Mouse (Mus musculus) left cerebral cortex, adult 18-20 months (tissue): Measurements from ENCODE around the gene Ccdc54. TPM values are rescaled to one million over a fixed set of nuclear protein-coding genes. Genes with fewer than 3 reads are reported as not detected.

ENCODE experiments used
- DNase-seq, 2 experiments: peaks; one replicate each; pipeline ENCODE4 v3.0.0; 2021 to 2022; ENCODE audit warnings: low spot score in 2 of 2, mixed read lengths in 1 of 2
- long read RNA-seq, 2 experiments: library from polyadenylated mRNA; stranded (forward); transcript quantifications; one replicate each; pipeline ENCODE4 v2.0.0; 2021
- total RNA-seq, 2 experiments: library from RNA; stranded (reverse); gene quantifications; 2 replicates each; pipeline ENCODE4 v1.2.3; 2021

Ccdc54 gene
- not detected for total RNA-seq
- long read RNA-seq, experiment 1, result 0 reads
- long read RNA-seq, experiment 2, result 0 reads

- DNase-seq, result no peak
Measured at GRCm38 (mm10) chr16:50591054-50591453, at the start of gene Ccdc54. Gene Ccdc54 (minus strand): TSS chr16:50591154.

- no peak for DNase-seq
Measured at GRCm38 (mm10) chr16:50632585-50632984, 41.6 kb upstream of the Ccdc54 start.

GRCm38 (mm10) chr16:50615569-50615968 lies 24.6 kb upstream of the Ccdc54 start:
- DNase-seq, result no peak

GRCm38 (mm10) chr16:50612944-50613343 lies 22.0 kb upstream of the Ccdc54 start:
- no peak for DNase-seq

GRCm38 (mm10) chr16:50610580-50610979 lies 19.6 kb upstream of the Ccdc54 start:
- peak; percentile 49 to 62 for DNase-seq

- peak; percentile 10 to 40 for DNase-seq
Measured at GRCm38 (mm10) chr16:50607776-50608562, 17.0 kb upstream of the Ccdc54 start.

- DNase-seq, result no peak
Measured at GRCm38 (mm10) chr16:50604826-50605225, 13.9 kb upstream of the Ccdc54 start.

GRCm38 (mm10) chr16:50601947-50602346 lies 11.0 kb upstream of the Ccdc54 start:
- DNase-seq, result no peak

- no peak for DNase-seq
Measured at GRCm38 (mm10) chr16:50600665-50601064, 9.7 kb upstream of the Ccdc54 start.

- no peak for DNase-seq
Measured at GRCm38 (mm10) chr16:50596679-50597078, 5.7 kb upstream of the Ccdc54 start.

- no peak for DNase-seq
Measured at GRCm38 (mm10) chr16:50596171-50596570, 5.2 kb upstream of the Ccdc54 start.

- no peak for DNase-seq
Measured at GRCm38 (mm10) chr16:50594876-50595275, 3.9 kb upstream of the Ccdc54 start.

GRCm38 (mm10) chr16:50593361-50593760 lies 2.4 kb upstream of the Ccdc54 start:
- DNase-seq, result no peak

- DNase-seq, result no peak
Measured at GRCm38 (mm10) chr16:50589574-50590151, 1.3 kb downstream of the Ccdc54 start.

GRCm38 (mm10) chr16:50588191-50588590 lies 2.8 kb downstream of the Ccdc54 start:
- DNase-seq, result no peak

GRCm38 (mm10) chr16:50587139-50587538 lies 3.8 kb downstream of the Ccdc54 start:
- DNase-seq, result no peak

GRCm38 (mm10) chr16:50578361-50578760 lies 12.6 kb downstream of the Ccdc54 start:
- no peak for DNase-seq

GRCm38 (mm10) chr16:50572557-50572956 lies 18.4 kb downstream of the Ccdc54 start:
- peak in 1 of 2 experiments; percentile 6 for DNase-seq

- DNase-seq, result no peak
Measured at GRCm38 (mm10) chr16:50559163-50559771, 31.7 kb downstream of the Ccdc54 start.

GRCm38 (mm10) chr16:50553828-50554227 lies 37.1 kb downstream of the Ccdc54 start:
- no peak for DNase-seq

GRCm38 (mm10) chr16:50551871-50552528 lies 39.0 kb downstream of the Ccdc54 start:
- DNase-seq, result no peak

GRCm38 (mm10) chr16:50550927-50551326 lies 40.0 kb downstream of the Ccdc54 start:
- DNase-seq, result no peak
